Mouse (Mus musculus): Measurements from ENCODE around the gene Mvd. TPM values are rescaled to one million over a fixed set of nuclear protein-coding genes. Genes with fewer than 3 reads are reported as not detected.
A peak's percentile ranks its signal among the peaks of the same experiment; 100 is the strongest.

Mvd gene
- polyA plus RNA-seq, 1 experiment from 2014 or later, result 39.7 TPM

GRCm38 (mm10) chr8:122451161-122451703 lies 8.0 kb upstream of the Mvd start:
- H3K4me1 ChIP-seq, result no peaks in the 10 kb centered on the region
- 65% methylated on average over 7 of the region's 7 CpGs for WGBS
- peaks cover 4% of the 10 kb centered on the region for H3K27me3 ChIP-seq
- H3K4me2 ChIP-seq (replicated peaks), result no peak overlapping the region
- no peak overlapping the region for H3K4me3 ChIP-seq
- no peak overlapping the region for H3K27ac ChIP-seq
- no peaks in the 10 kb centered on the region for H3K36me3 ChIP-seq
- ATAC-seq (ENCODE audit: low FRiP score, low read depth), result peak; percentile 34; the same call in 1 of the 2 replicates
- no peak overlapping the region for H3K9ac ChIP-seq
- H3K9me3 ChIP-seq, result no peaks in the 10 kb centered on the region

- peak overlapping the region; percentile 96 for H3K4me2 ChIP-seq (replicated peaks)
- H3K27ac ChIP-seq, result no peak overlapping the region
- WGBS, result 53% methylated on average over 3 of the region's 3 CpGs
- H3K9ac ChIP-seq, result no peak overlapping the region
- no peak for ATAC-seq (ENCODE audit: low FRiP score, low read depth)
- no peaks in the 10 kb centered on the region for H3K9me3 ChIP-seq
- no peaks in the 10 kb centered on the region for H3K36me3 ChIP-seq
- H3K4me1 ChIP-seq, result peaks cover 28% of the 10 kb centered on the region
- H3K4me3 ChIP-seq, result no peak overlapping the region
- no peaks in the 10 kb centered on the region for H3K27me3 ChIP-seq
These were observed 2.0 kb upstream of the Mvd start for GRCm38 (mm10) chr8:122445203-122445602.

GRCm38 (mm10) chr8:122444058-122444748 lies 981 bp upstream of the Mvd start:
- Histone ChIP-seq H3K4me1 (peaks cover 28% of the 10 kb centered on the region), H3K27ac (peak overlapping the region; percentile 91), H3K36me3 (peaks cover 8% of the 10 kb centered on the region), H3K4me3 (peak overlapping the region; percentile 71), H3K9me3 (no peaks in the 10 kb centered on the region), H3K27me3 (no peaks in the 10 kb centered on the region), H3K9ac (peak overlapping the region; percentile 78), H3K4me2 (replicated peaks) (peak overlapping the region; percentile 96)
- 0 out of 2 replicates have a peak, but pooled peaks have one; percentile 10 for ATAC-seq (ENCODE audit: low FRiP score, low read depth)
- WGBS, result 13% methylated on average over 19 of the region's 19 CpGs

GRCm38 (mm10) chr8:122442781-122443180 lies 441 bp downstream of the Mvd start:
- 1% methylated on average over 12 of the region's 12 CpGs for WGBS
- H3K9me3 ChIP-seq, result no peaks in the 10 kb centered on the region

GRCm38 (mm10) chr8:122442356-122442755 lies 866 bp downstream of the Mvd start:
- H3K36me3 ChIP-seq, result peaks cover 24% of the 10 kb centered on the region
- H3K27me3 ChIP-seq, result no peaks in the 10 kb centered on the region
- H3K4me1 ChIP-seq, result peaks cover 28% of the 10 kb centered on the region
- peak overlapping the region; percentile 71 for H3K4me3 ChIP-seq
- ATAC-seq (ENCODE audit: low FRiP score, low read depth), result no peak
- H3K9ac ChIP-seq, result peak overlapping the region; percentile 76
- H3K27ac ChIP-seq, result peak overlapping the region; percentile 75; the same call in 1 of the 2 replicates
- no peaks in the 10 kb centered on the region for H3K9me3 ChIP-seq
- H3K4me2 ChIP-seq (replicated peaks), result peak overlapping the region; percentile 96
- 19% methylated on average over 7 of the region's 7 CpGs for WGBS

More at GRCm38 (mm10) chr8:122442781-122443180, 441 bp downstream of the Mvd start:
- no peaks in the 10 kb centered on the region for H3K27me3 ChIP-seq
- H3K4me1 ChIP-seq, result peaks cover 28% of the 10 kb centered on the region
- H3K4me2 ChIP-seq (replicated peaks), result peak overlapping the region; percentile 96
- H3K27ac ChIP-seq, result peak overlapping the region; percentile 75; the same call in 1 of the 2 replicates
- H3K4me3 ChIP-seq, result peak overlapping the region; percentile 71
- peaks cover 19% of the 10 kb centered on the region for H3K36me3 ChIP-seq
- ATAC-seq (ENCODE audit: low FRiP score, low read depth), result 0 out of 2 replicates have a peak, but pooled peaks have one; percentile 1
- peak overlapping the region; percentile 76 for H3K9ac ChIP-seq

- 100% methylated on average over 1 of the region's 1 CpGs for WGBS
- no peaks in the 10 kb centered on the region for H3K9me3 ChIP-seq
- H3K4me2 ChIP-seq (replicated peaks), result no peak overlapping the region
- H3K27me3 ChIP-seq, result no peaks in the 10 kb centered on the region
- peaks cover 28% of the 10 kb centered on the region for H3K4me1 ChIP-seq
- ATAC-seq (ENCODE audit: low FRiP score, low read depth), result no peak
- H3K4me3 ChIP-seq, result no peak overlapping the region
- no peak overlapping the region for H3K9ac ChIP-seq
- peaks cover 34% of the 10 kb centered on the region for H3K36me3 ChIP-seq
- no peak overlapping the region for H3K27ac ChIP-seq
These were observed 1.9 kb downstream of the Mvd start for GRCm38 (mm10) chr8:122441326-122441725.

- peaks cover 14% of the 10 kb centered on the region for H3K4me1 ChIP-seq
- 92% methylated on average over 16 of the region's 16 CpGs for WGBS
- no peak overlapping the region for H3K27ac ChIP-seq
- no peak for ATAC-seq (ENCODE audit: low FRiP score, low read depth)
- H3K36me3 ChIP-seq, result peaks cover 54% of the 10 kb centered on the region
- H3K9me3 ChIP-seq, result no peaks in the 10 kb centered on the region
- H3K9ac ChIP-seq, result 0 out of 2 replicates have a peak overlapping the region, but pooled peaks have one; percentile 4
- no peak overlapping the region for H3K4me3 ChIP-seq
- no peaks in the 10 kb centered on the region for H3K27me3 ChIP-seq
- H3K4me2 ChIP-seq (replicated peaks), result no peak overlapping the region
These were observed 3.9 kb downstream of the Mvd start for GRCm38 (mm10) chr8:122439336-122439735.

GRCm38 (mm10) chr8:122437708-122438331 lies 5.4 kb downstream of the Mvd start:
- H3K27ac ChIP-seq, result peak overlapping the region; percentile 39; the same call in 1 of the 2 replicates
- 87% methylated on average over 13 of the region's 13 CpGs for WGBS
- H3K4me1 ChIP-seq, result peaks cover 17% of the 10 kb centered on the region
- H3K27me3 ChIP-seq, result no peaks in the 10 kb centered on the region
- H3K9ac ChIP-seq, result no peak overlapping the region
- peaks cover 63% of the 10 kb centered on the region for H3K36me3 ChIP-seq
- H3K4me2 ChIP-seq (replicated peaks), result peak overlapping the region; percentile 11; the same call in 1 of the 2 replicates
- H3K4me3 ChIP-seq, result no peak overlapping the region
- no peak for ATAC-seq (ENCODE audit: low FRiP score, low read depth)
- no peaks in the 10 kb centered on the region for H3K9me3 ChIP-seq

GRCm38 (mm10) chr8:122436586-122437125 lies 6.6 kb downstream of the Mvd start:
- Histone ChIP-seq H3K27me3 (no peaks in the 10 kb centered on the region), H3K36me3 (peaks cover 63% of the 10 kb centered on the region), H3K4me3 (no peak overlapping the region), H3K9ac (no peak overlapping the region), H3K27ac (no peak overlapping the region), H3K9me3 (no peaks in the 10 kb centered on the region), H3K4me2 (replicated peaks) (no peak overlapping the region), H3K4me1 (peaks cover 17% of the 10 kb centered on the region)
- whole genome bisulfite sequencing, result 88% methylated on average over 20 of the region's 20 CpGs
- ATAC-seq (ENCODE audit: low FRiP score, low read depth), result no peak

GRCm38 (mm10) chr8:122436146-122436545 lies 7.1 kb downstream of the Mvd start:
- Histone ChIP-seq H3K4me3 (no peak overlapping the region), H3K36me3 (peaks cover 63% of the 10 kb centered on the region), H3K9me3 (no peaks in the 10 kb centered on the region), H3K9ac (no peak overlapping the region), H3K4me1 (peaks cover 22% of the 10 kb centered on the region), H3K27me3 (no peaks in the 10 kb centered on the region), H3K27ac (no peak overlapping the region), H3K4me2 (replicated peaks) (no peak overlapping the region)
- WGBS, result 91% methylated on average over 9 of the region's 9 CpGs
- ATAC-seq (ENCODE audit: low FRiP score, low read depth), result no peak

GRCm38 (mm10) chr8:122435375-122435774 lies 7.8 kb downstream of the Mvd start:
- H3K4me3 ChIP-seq, result no peak overlapping the region
- H3K27me3 ChIP-seq, result no peaks in the 10 kb centered on the region
- H3K4me1 ChIP-seq, result peaks cover 22% of the 10 kb centered on the region
- H3K9me3 ChIP-seq, result no peaks in the 10 kb centered on the region
- WGBS, result 89% methylated on average over 6 of the region's 6 CpGs
- no peak overlapping the region for H3K9ac ChIP-seq
- H3K36me3 ChIP-seq, result peaks cover 63% of the 10 kb centered on the region
- H3K4me2 ChIP-seq (replicated peaks), result no peak overlapping the region
- no peak for ATAC-seq (ENCODE audit: low FRiP score, low read depth)
- no peak overlapping the region for H3K27ac ChIP-seq
